Mouse (Mus musculus) spleen, adult 12 weeks (tissue): ENCODE data around the gene Ctnnbip1.

Source experiments
- DNase-seq: peaks from one replicate; pipeline ENCODE4 v3.0.0; 2022; ENCODE audit warnings: low spot score

Gene Ctnnbip1

GRCm38 (mm10) chr4:149561986-149562904 is 44.2 kb downstream of the Ctnnbip1 start:
- DNase-seq, result no peak

GRCm38 (mm10) chr4:149562905-149563347 is 44.9 kb downstream of the Ctnnbip1 start:
- no peak for DNase-seq

DNA sequence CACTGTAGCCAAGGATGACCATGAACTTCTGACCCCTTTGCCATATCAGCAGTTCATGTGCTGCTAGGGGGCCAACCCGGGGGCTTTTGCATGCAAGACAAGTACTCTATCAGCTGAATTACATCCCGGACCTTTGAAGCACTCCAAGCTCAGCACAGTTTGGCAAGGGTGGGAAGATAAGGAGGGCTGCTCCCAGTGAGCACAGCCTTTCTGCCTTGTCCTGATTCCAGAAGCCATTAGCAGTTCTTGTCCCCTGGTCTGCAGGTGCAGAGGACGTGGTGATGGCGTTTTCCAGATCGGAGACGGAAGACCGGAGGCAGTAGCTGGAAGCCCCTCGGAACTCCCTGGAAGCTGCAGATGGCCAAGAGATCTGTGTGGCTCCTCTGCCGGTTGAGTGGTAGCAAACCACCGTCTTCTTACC is 45.9 kb downstream of the Ctnnbip1 start:
- no peak for DNase-seq

DNA sequence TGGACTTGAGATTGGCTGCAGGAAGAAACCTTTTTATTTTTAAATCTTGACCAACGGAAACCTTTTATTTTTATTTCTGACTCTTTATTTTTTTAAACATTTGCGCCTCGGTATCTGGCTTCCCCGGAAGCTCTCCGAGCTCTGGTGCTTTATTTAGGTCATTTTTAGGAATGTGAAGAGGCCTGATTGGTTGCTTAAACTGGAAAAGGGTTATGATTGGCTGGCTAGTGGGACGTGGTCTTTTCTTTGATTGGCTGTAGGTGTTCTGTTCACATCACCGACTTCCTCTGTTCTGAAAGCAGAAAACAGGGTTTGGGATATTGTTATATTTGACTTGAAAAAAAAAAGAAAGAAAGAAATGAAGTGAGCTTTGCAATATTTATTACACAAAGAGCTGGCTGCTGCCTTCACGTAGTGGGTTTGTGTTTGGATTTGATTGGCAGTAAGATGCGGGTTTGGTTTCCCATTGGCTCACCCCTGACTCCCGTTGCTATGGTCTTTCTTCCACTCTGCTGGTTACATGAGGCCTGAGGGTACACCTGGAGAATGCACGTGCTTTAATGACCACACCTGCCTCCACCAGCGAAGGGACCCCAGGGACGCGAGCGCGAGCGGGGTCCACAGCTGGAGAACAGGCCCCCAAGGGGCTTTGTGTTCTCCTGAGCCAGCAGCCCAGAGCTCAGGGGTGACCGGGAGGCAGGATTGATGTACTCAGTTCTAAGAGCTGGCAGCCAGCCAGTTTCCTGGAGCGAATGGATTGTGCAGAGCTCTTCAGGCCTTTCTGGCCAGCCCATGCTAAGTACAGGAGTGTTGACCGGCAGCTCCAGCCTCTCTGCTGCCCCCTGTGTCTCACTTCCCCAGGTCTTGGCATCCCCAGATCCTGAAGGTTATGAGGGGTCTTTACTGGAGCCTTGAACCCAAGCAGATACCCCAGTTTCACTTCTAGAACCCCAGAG is 46.7 kb downstream of the Ctnnbip1 start:
- DNase-seq, result no peak

- DNase-seq, result no peak
These were observed 49.5 kb downstream of the Ctnnbip1 start for GRCm38 (mm10) chr4:149567432-149568026.

DNA sequence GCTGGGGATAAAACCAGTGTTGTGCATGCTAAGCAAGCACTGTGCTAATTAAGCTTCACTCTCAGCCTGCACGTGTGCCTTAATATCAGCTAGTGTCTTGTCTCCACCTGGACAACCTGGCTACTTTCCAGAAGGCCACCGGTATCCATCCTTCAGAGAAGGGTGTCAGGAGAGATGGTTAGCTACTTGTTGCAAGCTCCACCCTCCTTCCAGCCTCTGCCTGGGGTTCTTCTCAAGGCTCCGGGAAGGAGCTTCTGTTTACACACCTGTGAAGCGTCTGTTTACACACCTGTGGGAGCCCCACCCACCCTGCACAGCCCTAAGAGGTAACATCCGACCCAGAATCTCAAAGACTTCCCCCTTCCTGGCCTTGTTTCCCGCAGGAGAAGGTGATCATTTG is 50.6 kb downstream of the Ctnnbip1 start:
- no peak for DNase-seq

- no peak for DNase-seq
These were observed 51.9 kb downstream of the Ctnnbip1 start for GRCm38 (mm10) chr4:149569781-149570497.

- DNase-seq, result no peak
These were observed 52.4 kb downstream of the Ctnnbip1 start for GRCm38 (mm10) chr4:149570498-149570863.

DNA sequence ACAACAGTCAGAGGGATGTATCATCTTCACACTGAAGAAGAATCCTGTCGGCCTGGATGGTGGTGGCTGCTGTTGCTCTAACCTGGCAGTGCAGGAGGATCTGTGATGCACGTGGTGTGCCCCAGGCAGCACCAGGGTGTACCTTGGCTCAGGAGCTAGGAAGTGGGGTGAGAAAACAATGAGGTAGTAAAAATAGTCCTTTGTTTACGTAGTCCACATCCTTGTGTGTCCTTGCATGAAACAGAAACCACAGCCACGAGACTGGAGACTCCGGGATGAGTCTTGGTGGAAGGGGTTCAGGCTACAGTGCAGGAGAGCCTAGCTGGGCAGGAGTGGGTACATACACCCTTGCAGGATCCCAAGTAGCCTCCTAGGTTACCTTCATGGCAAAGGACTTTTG is 53.2 kb downstream of the Ctnnbip1 start:
- no peak for DNase-seq

DNA sequence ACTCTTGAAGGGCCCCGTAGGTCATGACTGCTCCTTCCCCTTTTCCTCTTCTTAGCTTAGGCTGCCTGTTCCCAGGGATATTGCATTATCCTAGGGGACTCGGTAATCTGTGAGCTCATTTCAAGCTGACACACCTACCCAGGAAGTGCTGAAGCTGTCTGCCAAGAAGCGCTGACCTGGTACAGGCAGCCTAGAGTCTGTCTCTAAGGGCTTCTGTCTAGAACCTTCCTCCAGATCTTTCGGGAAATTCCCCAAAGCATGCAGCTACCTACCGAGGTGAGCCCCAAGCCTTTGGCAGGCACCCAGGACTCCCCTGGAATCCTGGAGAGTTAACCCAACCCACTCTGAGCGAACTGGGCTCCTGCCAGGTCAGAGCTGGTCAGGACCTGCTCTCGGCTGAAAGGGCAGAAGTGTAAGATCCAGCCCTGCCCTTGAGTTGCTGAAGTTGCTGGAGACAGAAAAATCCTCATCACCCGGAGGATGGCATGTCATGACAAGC is 53.7 kb downstream of the Ctnnbip1 start:
- DNase-seq, result no peak

DNA sequence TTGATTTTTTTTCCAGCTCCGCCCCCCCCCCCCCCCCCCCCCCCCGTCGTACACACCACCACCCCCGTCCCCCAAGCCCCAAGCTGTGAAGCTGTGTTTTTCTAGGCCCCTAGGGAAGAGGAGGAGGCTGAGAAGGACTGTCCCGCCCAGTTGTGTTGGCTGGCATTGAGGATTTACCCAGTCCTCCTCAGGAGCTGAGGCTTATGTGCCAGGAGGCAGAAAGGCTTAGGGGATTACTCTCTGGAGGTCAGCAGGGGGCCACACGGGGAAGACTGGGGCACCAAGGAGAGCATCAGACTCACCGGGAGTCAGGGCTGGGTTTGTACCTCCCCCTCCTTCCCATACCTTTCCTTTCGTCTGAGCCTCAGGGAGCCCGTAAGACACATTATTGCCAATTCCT is 54.4 kb downstream of the Ctnnbip1 start:
- DNase-seq, result no peak

DNA sequence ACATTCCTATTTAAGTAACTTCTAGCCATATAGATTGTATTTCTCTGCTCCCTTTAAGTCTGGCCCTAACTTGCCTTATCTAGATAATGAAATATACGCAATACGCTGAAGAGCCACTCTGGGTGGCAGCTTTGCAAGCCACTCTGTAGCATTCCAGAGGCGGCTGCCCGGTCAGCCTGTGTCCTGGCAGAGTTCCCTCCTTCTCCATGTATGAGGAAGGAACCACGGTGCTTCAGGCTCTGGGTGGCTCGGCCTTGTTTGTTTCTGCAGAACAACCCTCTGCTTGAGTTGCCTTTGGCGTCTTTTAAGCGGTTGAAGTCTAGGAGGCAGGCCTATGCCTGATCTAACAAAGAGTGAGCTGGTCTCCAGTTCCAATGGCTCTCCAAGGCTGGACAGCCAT is 54.8 kb downstream of the Ctnnbip1 start:
- no peak for DNase-seq

DNA sequence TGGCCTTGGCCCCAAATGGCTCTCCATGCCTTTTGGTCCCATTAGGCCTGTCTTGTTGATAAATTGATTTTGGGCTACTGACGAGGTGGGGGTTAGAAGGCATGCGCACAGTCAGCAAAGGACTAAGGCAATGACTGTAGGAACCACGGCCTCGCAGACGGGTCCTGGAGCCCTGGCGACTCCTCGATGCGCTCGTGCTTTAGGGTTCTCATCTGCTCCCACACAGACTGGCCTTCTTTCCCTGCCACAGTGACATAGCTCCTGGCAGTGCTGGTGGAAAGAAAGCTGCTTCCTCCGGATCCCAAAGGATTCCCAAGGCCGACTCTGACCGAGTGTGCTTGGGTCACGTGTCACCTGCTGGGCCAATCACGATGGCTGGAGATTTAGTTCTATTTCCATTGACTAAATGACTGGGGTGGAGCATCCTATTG is 56.4 kb downstream of the Ctnnbip1 start:
- no peak for DNase-seq

DNA sequence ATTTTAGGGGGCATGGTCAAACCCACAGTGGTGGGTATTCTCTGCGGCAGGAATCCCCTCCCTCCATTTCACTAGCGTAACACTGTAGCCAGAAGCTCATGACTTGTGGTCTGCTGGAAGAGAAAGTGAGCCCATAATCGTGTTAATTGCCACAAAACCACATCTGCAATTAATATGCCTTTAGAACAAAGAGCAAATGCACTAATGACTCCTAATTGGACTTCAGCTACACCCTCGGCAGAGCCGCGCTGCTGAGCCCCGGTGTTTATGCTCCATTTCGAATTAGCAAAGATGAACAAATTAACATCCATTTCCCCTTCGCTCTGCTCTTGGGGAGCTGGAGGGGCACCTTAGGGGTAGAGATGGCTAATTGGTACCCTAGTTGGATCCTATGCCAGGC is 58.0 kb downstream of the Ctnnbip1 start:
- DNase-seq, result no peak

DNA sequence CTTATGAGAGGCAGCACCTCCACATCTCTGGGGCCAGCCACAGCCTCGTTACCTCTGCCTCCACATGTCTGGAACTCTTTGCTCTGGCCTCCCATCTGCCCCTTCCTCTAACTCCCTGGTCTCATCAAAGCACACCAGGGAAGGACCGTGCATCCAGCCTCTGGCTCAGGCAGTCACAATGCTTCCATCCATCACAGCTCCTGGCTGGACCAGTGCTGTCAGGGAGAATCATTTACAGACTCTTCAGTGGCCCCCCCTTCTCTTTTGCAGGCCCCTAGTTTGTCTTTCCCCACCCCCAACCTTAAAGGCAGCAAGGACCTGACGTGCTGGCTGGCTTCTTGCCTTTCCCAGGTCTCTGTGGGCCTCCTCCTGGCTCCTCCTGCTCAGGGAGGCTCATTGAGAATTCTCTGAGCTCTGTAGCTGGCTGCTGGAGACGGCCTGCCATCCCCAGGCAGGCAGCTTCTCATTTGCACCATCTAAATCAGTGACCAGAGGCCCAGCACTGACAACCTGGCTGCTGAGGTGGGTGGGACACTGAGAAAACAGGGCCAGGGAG is 59.0 kb downstream of the Ctnnbip1 start:
- DNase-seq, result no peak

DNA sequence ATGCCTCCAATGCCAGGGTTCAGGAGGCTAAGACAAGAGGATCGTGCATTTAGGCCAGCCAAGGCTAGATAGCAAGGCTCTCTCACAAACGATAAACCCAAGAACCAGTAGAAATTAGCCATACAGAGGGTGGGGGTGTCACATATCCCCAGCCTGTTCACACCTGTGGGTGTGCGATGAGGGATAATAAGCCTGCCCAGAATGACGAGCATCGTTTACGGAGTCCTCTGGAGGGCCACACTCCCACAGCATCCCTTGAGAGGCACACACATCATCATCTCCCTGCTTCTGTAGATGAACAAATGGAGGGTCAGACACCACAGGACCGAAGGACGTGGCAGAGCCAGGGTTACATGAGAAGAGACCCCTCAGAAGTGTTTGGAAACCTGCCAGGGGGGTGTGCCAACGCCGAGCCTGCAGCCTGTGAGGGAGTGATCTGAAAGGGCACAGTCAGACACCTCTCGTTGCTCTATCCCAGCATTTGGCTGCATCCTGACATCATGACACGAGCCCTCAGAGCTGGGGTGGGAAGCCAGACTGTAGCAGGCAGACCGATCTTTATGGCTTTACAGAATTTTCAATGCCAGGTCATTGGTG is 60.1 kb downstream of the Ctnnbip1 start:
- no peak for DNase-seq

GRCm38 (mm10) chr4:149578831-149579230 is 60.8 kb downstream of the Ctnnbip1 start:
- DNase-seq, result no peak

GRCm38 (mm10) chr4:149585236-149585635 is 67.2 kb downstream of the Ctnnbip1 start:
- DNase-seq, result no peak

GRCm38 (mm10) chr4:149586044-149586782 is 68.2 kb downstream of the Ctnnbip1 start, which contains the start of gene Clstn1:
Gene Clstn1, plus strand, starts transcription at chr4:149586468.
- DNase-seq, result no peak
